Mouse (Mus musculus): ENCODE measurements around the gene Rxrb. TPM values are rescaled to one million over a fixed set of nuclear protein-coding genes. Genes with fewer than 3 reads are reported as not detected.

Gene Rxrb
- polyA plus RNA-seq, 1 experiment from 2014 or later: 33.7 TPM

- Histone ChIP-seq H3K4me2 (ENCODE audit: low read depth, low read length) (peak overlapping the region; percentile 97), H3K9me3 (replicated peaks; ENCODE audit: control insufficient read depth, low read length) (peaks cover 9% of the 10 kb centered on the region), H3K27ac (ENCODE audit: low read length) (no peak overlapping the region; the same call in 1 of the 2 replicates), H3K36me3 (ENCODE audit: control insufficient read depth, insufficient read depth) (peaks cover 18% of the 10 kb centered on the region), H3K27me3 (ENCODE audit: control insufficient read depth, insufficient read depth, low read length) (no peaks in the 10 kb centered on the region), H3K4me1 (ENCODE audit: control insufficient read depth, insufficient read depth, low read length) (peaks cover 30% of the 10 kb centered on the region), H3K4me3 (ENCODE audit: low read length) (peak overlapping the region; percentile 90), H3K9ac (ENCODE audit: low read length) (peak overlapping the region; percentile 96)
- WGBS: 59% methylated on average over 9 of the region's 9 CpGs
- no peak for ATAC-seq (replicated peaks; ENCODE audit: extremely low read depth, insufficient read depth, low FRiP score)
Observed at GRCm38 (mm10) chr17:34023678-34024077, 7.9 kb upstream of the Rxrb start.

GRCm38 (mm10) chr17:34024317-34024821 lies 7.2 kb upstream of the Rxrb start, which contains the start of gene Ring1:
Gene Ring1, minus strand, starts transcription at chr17:34024680.
- peak within 1 kb of the TSS; percentile 96 for H3K9ac ChIP-seq (ENCODE audit: low read length)
- peaks cover 25% of the 10 kb centered on the region for H3K36me3 ChIP-seq (ENCODE audit: control insufficient read depth, insufficient read depth)
- ATAC-seq (replicated peaks; ENCODE audit: extremely low read depth, insufficient read depth, low FRiP score): peak; percentile 54
- peaks cover 34% of the 10 kb centered on the region for H3K4me1 ChIP-seq (ENCODE audit: control insufficient read depth, insufficient read depth, low read length)
- peak within 1 kb of the TSS; percentile 97 for H3K4me2 ChIP-seq (ENCODE audit: low read depth, low read length)
- peaks cover 5% of the 10 kb centered on the region for H3K9me3 ChIP-seq (replicated peaks; ENCODE audit: control insufficient read depth, low read length)
- WGBS: under 1% methylated on average over 47 of the region's 58 CpGs
- peak within 1 kb of the TSS; percentile 88 for H3K27ac ChIP-seq (ENCODE audit: low read length)
- H3K4me3 ChIP-seq (ENCODE audit: low read length): peak within 1 kb of the TSS; percentile 90
- H3K27me3 ChIP-seq (ENCODE audit: control insufficient read depth, insufficient read depth, low read length): no peaks in the 10 kb centered on the region

- peak overlapping the region; percentile 96 for H3K9ac ChIP-seq (ENCODE audit: low read length)
- no peaks in the 10 kb centered on the region for H3K9me3 ChIP-seq (replicated peaks; ENCODE audit: control insufficient read depth, low read length)
- no peaks in the 10 kb centered on the region for H3K27me3 ChIP-seq (ENCODE audit: control insufficient read depth, insufficient read depth, low read length)
- peak; percentile 3 for ATAC-seq (replicated peaks; ENCODE audit: extremely low read depth, insufficient read depth, low FRiP score)
- peak overlapping the region; percentile 90 for H3K4me3 ChIP-seq (ENCODE audit: low read length)
- peak overlapping the region; percentile 88 for H3K27ac ChIP-seq (ENCODE audit: low read length)
- peak overlapping the region; percentile 97 for H3K4me2 ChIP-seq (ENCODE audit: low read depth, low read length)
- 1% methylated on average over 57 of the region's 57 CpGs for WGBS
- H3K36me3 ChIP-seq (ENCODE audit: control insufficient read depth, insufficient read depth): peaks cover 32% of the 10 kb centered on the region
- H3K4me1 ChIP-seq (ENCODE audit: control insufficient read depth, insufficient read depth, low read length): peaks cover 42% of the 10 kb centered on the region
Observed at GRCm38 (mm10) chr17:34024861-34025755, 6.5 kb upstream of the Rxrb start.

GRCm38 (mm10) chr17:34025756-34026151 lies 5.9 kb upstream of the Rxrb start:
- Histone ChIP-seq H3K4me2 (ENCODE audit: low read depth, low read length) (peak overlapping the region; percentile 97), H3K9ac (ENCODE audit: low read length) (peak overlapping the region; percentile 96; the same call in 1 of the 2 replicates), H3K4me1 (ENCODE audit: control insufficient read depth, insufficient read depth, low read length) (peaks cover 48% of the 10 kb centered on the region), H3K27ac (ENCODE audit: low read length) (no peak overlapping the region), H3K27me3 (ENCODE audit: control insufficient read depth, insufficient read depth, low read length) (no peaks in the 10 kb centered on the region), H3K9me3 (replicated peaks; ENCODE audit: control insufficient read depth, low read length) (no peaks in the 10 kb centered on the region), H3K36me3 (ENCODE audit: control insufficient read depth, insufficient read depth) (peaks cover 30% of the 10 kb centered on the region), H3K4me3 (ENCODE audit: low read length) (peak overlapping the region; percentile 90)
- WGBS: 32% methylated on average over 7 of the region's 7 CpGs
- ATAC-seq (replicated peaks; ENCODE audit: extremely low read depth, insufficient read depth, low FRiP score): no peak

GRCm38 (mm10) chr17:34026221-34026620 lies 5.4 kb upstream of the Rxrb start:
- H3K36me3 ChIP-seq (ENCODE audit: control insufficient read depth, insufficient read depth): peaks cover 26% of the 10 kb centered on the region
- H3K4me2 ChIP-seq (ENCODE audit: low read depth, low read length): 0 out of 2 replicates have a peak overlapping the region, but pooled peaks have one; percentile 97
- H3K4me3 ChIP-seq (ENCODE audit: low read length): no peak overlapping the region
- no peak overlapping the region for H3K27ac ChIP-seq (ENCODE audit: low read length)
- 44% methylated on average over 2 of the region's 2 CpGs for WGBS
- H3K9ac ChIP-seq (ENCODE audit: low read length): no peak overlapping the region
- H3K4me1 ChIP-seq (ENCODE audit: control insufficient read depth, insufficient read depth, low read length): peaks cover 48% of the 10 kb centered on the region
- no peaks in the 10 kb centered on the region for H3K27me3 ChIP-seq (ENCODE audit: control insufficient read depth, insufficient read depth, low read length)
- no peaks in the 10 kb centered on the region for H3K9me3 ChIP-seq (replicated peaks; ENCODE audit: control insufficient read depth, low read length)
- ATAC-seq (replicated peaks; ENCODE audit: extremely low read depth, insufficient read depth, low FRiP score): no peak

- Histone ChIP-seq H3K4me1 (ENCODE audit: control insufficient read depth, insufficient read depth, low read length) (peaks cover 48% of the 10 kb centered on the region), H3K9me3 (replicated peaks; ENCODE audit: control insufficient read depth, low read length) (no peaks in the 10 kb centered on the region), H3K36me3 (ENCODE audit: control insufficient read depth, insufficient read depth) (peaks cover 24% of the 10 kb centered on the region), H3K9ac (ENCODE audit: low read length) (peak overlapping the region; percentile 83), H3K4me2 (ENCODE audit: low read depth, low read length) (peak overlapping the region; percentile 96), H3K27ac (ENCODE audit: low read length) (peak overlapping the region; percentile 84), H3K27me3 (ENCODE audit: control insufficient read depth, insufficient read depth, low read length) (no peaks in the 10 kb centered on the region), H3K4me3 (ENCODE audit: low read length) (peak overlapping the region; percentile 81)
- ATAC-seq (replicated peaks; ENCODE audit: extremely low read depth, insufficient read depth, low FRiP score): no peak
- WGBS: 11% methylated on average over 36 of the region's 36 CpGs
Observed at GRCm38 (mm10) chr17:34026917-34027655, 4.5 kb upstream of the Rxrb start.

GRCm38 (mm10) chr17:34027656-34028223 lies 3.9 kb upstream of the Rxrb start, which contains the start of gene H2-Ke6:
Gene H2-Ke6, minus strand, starts transcription at chr17:34028060.
- Histone ChIP-seq H3K9ac (ENCODE audit: low read length) (peak within 1 kb of the TSS; percentile 83), H3K4me1 (ENCODE audit: control insufficient read depth, insufficient read depth, low read length) (peaks cover 50% of the 10 kb centered on the region), H3K36me3 (ENCODE audit: control insufficient read depth, insufficient read depth) (peaks cover 21% of the 10 kb centered on the region), H3K27ac (ENCODE audit: low read length) (peak within 1 kb of the TSS; percentile 84), H3K9me3 (replicated peaks; ENCODE audit: control insufficient read depth, low read length) (no peaks in the 10 kb centered on the region), H3K27me3 (ENCODE audit: control insufficient read depth, insufficient read depth, low read length) (no peaks in the 10 kb centered on the region), H3K4me3 (ENCODE audit: low read length) (peak within 1 kb of the TSS; percentile 81), H3K4me2 (ENCODE audit: low read depth, low read length) (peak within 1 kb of the TSS; percentile 96)
- under 1% methylated on average over 49 of the region's 49 CpGs for WGBS
- ATAC-seq (replicated peaks; ENCODE audit: extremely low read depth, insufficient read depth, low FRiP score): peak; percentile 76

- Histone ChIP-seq H3K4me1 (ENCODE audit: control insufficient read depth, insufficient read depth, low read length) (peaks cover 58% of the 10 kb centered on the region), H3K4me2 (ENCODE audit: low read depth, low read length) (peak overlapping the region; percentile 96; the same call in 1 of the 2 replicates), H3K9ac (ENCODE audit: low read length) (no peak overlapping the region), H3K9me3 (replicated peaks; ENCODE audit: control insufficient read depth, low read length) (no peaks in the 10 kb centered on the region), H3K4me3 (ENCODE audit: low read length) (no peak overlapping the region), H3K36me3 (ENCODE audit: control insufficient read depth, insufficient read depth) (peaks cover 19% of the 10 kb centered on the region), H3K27ac (ENCODE audit: low read length) (peak overlapping the region; percentile 44; the same call in 1 of the 2 replicates), H3K27me3 (ENCODE audit: control insufficient read depth, insufficient read depth, low read length) (no peaks in the 10 kb centered on the region)
- WGBS: 71% methylated on average over 17 of the region's 17 CpGs
- ATAC-seq (replicated peaks; ENCODE audit: extremely low read depth, insufficient read depth, low FRiP score): no peak
Observed at GRCm38 (mm10) chr17:34028501-34029149, 3.0 kb upstream of the Rxrb start.

Data from heart, embryonic 16.5 days (tissue).